Mouse (Mus musculus): ENCODE measurements around the gene Ctse. TPM values are rescaled to one million over a fixed set of nuclear protein-coding genes. Genes with fewer than 3 reads are reported as not detected.

The Ctse gene
- polyA plus RNA-seq, 1 experiment from 2014 or later, result 7.1 TPM

GRCm38 (mm10) chr1:131659512-131660085, 21.5 kb downstream of the Ctse start:
- H3K27me3 ChIP-seq, result no peaks in the 10 kb centered on the region
- no peaks in the 10 kb centered on the region for H3K9me3 ChIP-seq (replicated peaks)
- H3K4me2 ChIP-seq, result no peak overlapping the region
- WGBS, result 83% methylated on average over 5 of the region's 5 CpGs
- H3K9ac ChIP-seq, result peak overlapping the region; percentile 3; the same call in 1 of the 2 replicates
- H3K4me3 ChIP-seq (replicated peaks), result no peak overlapping the region
- H3K27ac ChIP-seq, result no peak overlapping the region
- H3K4me1 ChIP-seq, result peaks cover 8% of the 10 kb centered on the region
- H3K36me3 ChIP-seq, result no peaks in the 10 kb centered on the region
- ATAC-seq (replicated peaks; ENCODE audit: low FRiP score), result no peak

- no peaks in the 10 kb centered on the region for H3K27me3 ChIP-seq
- H3K9ac ChIP-seq, result no peak overlapping the region
- no peak for ATAC-seq (replicated peaks; ENCODE audit: low FRiP score)
- no peaks in the 10 kb centered on the region for H3K36me3 ChIP-seq
- no peak overlapping the region for H3K27ac ChIP-seq
- H3K4me3 ChIP-seq (replicated peaks), result no peak overlapping the region
- peaks cover 8% of the 10 kb centered on the region for H3K4me1 ChIP-seq
- no peaks in the 10 kb centered on the region for H3K9me3 ChIP-seq (replicated peaks)
- no peak overlapping the region for H3K4me2 ChIP-seq
- WGBS, result 71% methylated on average over 2 of the region's 2 CpGs
Observed at GRCm38 (mm10) chr1:131660266-131660665, 22.2 kb downstream of the Ctse start.

- WGBS, result 78% methylated on average over 7 of the region's 7 CpGs
- no peak overlapping the region for H3K4me2 ChIP-seq
- H3K4me3 ChIP-seq (replicated peaks), result no peak overlapping the region
- no peaks in the 10 kb centered on the region for H3K36me3 ChIP-seq
- H3K4me1 ChIP-seq, result peaks cover 8% of the 10 kb centered on the region
- H3K9ac ChIP-seq, result no peak overlapping the region
- ATAC-seq (replicated peaks; ENCODE audit: low FRiP score), result no peak
- H3K9me3 ChIP-seq (replicated peaks), result no peaks in the 10 kb centered on the region
- H3K27me3 ChIP-seq, result no peaks in the 10 kb centered on the region
- H3K27ac ChIP-seq, result no peak overlapping the region
Observed at GRCm38 (mm10) chr1:131660716-131661472, 22.8 kb downstream of the Ctse start.

- H3K36me3 ChIP-seq, result no peaks in the 10 kb centered on the region
- peaks cover 8% of the 10 kb centered on the region for H3K4me1 ChIP-seq
- no peak overlapping the region for H3K4me3 ChIP-seq (replicated peaks)
- H3K9ac ChIP-seq, result no peak overlapping the region
- H3K27me3 ChIP-seq, result no peaks in the 10 kb centered on the region
- no peaks in the 10 kb centered on the region for H3K9me3 ChIP-seq (replicated peaks)
- no peak overlapping the region for H3K4me2 ChIP-seq
- no peak for ATAC-seq (replicated peaks; ENCODE audit: low FRiP score)
- WGBS, result 59% methylated on average over 3 of the region's 3 CpGs
- H3K27ac ChIP-seq, result no peak overlapping the region
Observed at GRCm38 (mm10) chr1:131661749-131662148, 23.6 kb downstream of the Ctse start.

- no peak for ATAC-seq (replicated peaks; ENCODE audit: low FRiP score)
- Histone ChIP-seq H3K4me3 (replicated peaks) (no peak overlapping the region), H3K4me1 (no peaks in the 10 kb centered on the region), H3K4me2 (no peak overlapping the region), H3K9me3 (replicated peaks) (no peaks in the 10 kb centered on the region), H3K27ac (no peak overlapping the region), H3K9ac (no peak overlapping the region), H3K36me3 (no peaks in the 10 kb centered on the region), H3K27me3 (no peaks in the 10 kb centered on the region)
- WGBS, result 81% methylated on average over 9 of the region's 9 CpGs
Observed at GRCm38 (mm10) chr1:131663286-131663995, 25.3 kb downstream of the Ctse start.

GRCm38 (mm10) chr1:131664136-131664535, 26.0 kb downstream of the Ctse start:
- no peak for ATAC-seq (replicated peaks; ENCODE audit: low FRiP score)
- Histone ChIP-seq H3K27ac (no peak overlapping the region), H3K36me3 (no peaks in the 10 kb centered on the region), H3K4me3 (replicated peaks) (no peak overlapping the region), H3K27me3 (no peaks in the 10 kb centered on the region), H3K9ac (no peak overlapping the region), H3K4me2 (no peak overlapping the region), H3K4me1 (no peaks in the 10 kb centered on the region), H3K9me3 (replicated peaks) (no peaks in the 10 kb centered on the region)
- 90% methylated on average over 5 of the region's 5 CpGs for WGBS

- Histone ChIP-seq H3K4me3 (replicated peaks) (no peak overlapping the region), H3K27me3 (no peaks in the 10 kb centered on the region), H3K9ac (no peak overlapping the region), H3K4me2 (no peak overlapping the region), H3K4me1 (no peaks in the 10 kb centered on the region), H3K9me3 (replicated peaks) (no peaks in the 10 kb centered on the region), H3K36me3 (no peaks in the 10 kb centered on the region), H3K27ac (no peak overlapping the region)
- ATAC-seq (replicated peaks; ENCODE audit: low FRiP score), result no peak
- WGBS, result 82% methylated on average over 1 of the region's 1 CpGs
Observed at GRCm38 (mm10) chr1:131665886-131666285, 27.8 kb downstream of the Ctse start.

- 91% methylated on average over 8 of the region's 8 CpGs for WGBS
- ATAC-seq (replicated peaks; ENCODE audit: low FRiP score), result no peak
- Histone ChIP-seq H3K27me3 (no peaks in the 10 kb centered on the region), H3K4me1 (no peaks in the 10 kb centered on the region), H3K36me3 (no peaks in the 10 kb centered on the region), H3K9ac (no peak overlapping the region), H3K9me3 (replicated peaks) (no peaks in the 10 kb centered on the region), H3K4me3 (replicated peaks) (no peak overlapping the region), H3K4me2 (no peak overlapping the region), H3K27ac (no peak overlapping the region)
Observed at GRCm38 (mm10) chr1:131671113-131671512, 33.0 kb downstream of the Ctse start.

GRCm38 (mm10) chr1:131672361-131672760, 34.3 kb downstream of the Ctse start:
- no peak overlapping the region for H3K27ac ChIP-seq
- no peaks in the 10 kb centered on the region for H3K27me3 ChIP-seq
- H3K4me1 ChIP-seq, result no peaks in the 10 kb centered on the region
- H3K9me3 ChIP-seq (replicated peaks), result no peaks in the 10 kb centered on the region
- ATAC-seq (replicated peaks; ENCODE audit: low FRiP score), result no peak
- H3K4me2 ChIP-seq, result no peak overlapping the region
- WGBS, result 78% methylated on average over 7 of the region's 7 CpGs
- H3K4me3 ChIP-seq (replicated peaks), result no peak overlapping the region
- H3K36me3 ChIP-seq, result no peaks in the 10 kb centered on the region
- H3K9ac ChIP-seq, result no peak overlapping the region

- Histone ChIP-seq H3K27ac (no peak overlapping the region), H3K36me3 (no peaks in the 10 kb centered on the region), H3K9ac (no peak overlapping the region), H3K4me1 (no peaks in the 10 kb centered on the region), H3K4me2 (no peak overlapping the region), H3K27me3 (no peaks in the 10 kb centered on the region), H3K4me3 (replicated peaks) (no peak overlapping the region), H3K9me3 (replicated peaks) (no peaks in the 10 kb centered on the region)
- 80% methylated on average over 5 of the region's 5 CpGs for WGBS
- no peak for ATAC-seq (replicated peaks; ENCODE audit: low FRiP score)
Observed at GRCm38 (mm10) chr1:131679644-131680043, 41.5 kb downstream of the Ctse start.

GRCm38 (mm10) chr1:131687739-131688138, 49.6 kb downstream of the Ctse start:
- Histone ChIP-seq H3K4me2 (no peak overlapping the region), H3K4me3 (replicated peaks) (no peak overlapping the region), H3K9ac (no peak overlapping the region), H3K9me3 (replicated peaks) (no peaks in the 10 kb centered on the region), H3K4me1 (peaks cover 6% of the 10 kb centered on the region), H3K27ac (no peak overlapping the region), H3K27me3 (no peaks in the 10 kb centered on the region), H3K36me3 (no peaks in the 10 kb centered on the region)
- WGBS, result 91% methylated on average over 2 of the region's 2 CpGs
- ATAC-seq (replicated peaks; ENCODE audit: low FRiP score), result no peak

GRCm38 (mm10) chr1:131688475-131688874, 50.4 kb downstream of the Ctse start, which contains the start of gene Rab7b:
Rab7b (plus strand) TSS chr1:131688695.
- WGBS, result 35% methylated on average over 8 of the region's 8 CpGs
- no peak within 1 kb of the TSS for H3K4me3 ChIP-seq (replicated peaks)
- no peak within 1 kb of the TSS for H3K9ac ChIP-seq
- peaks cover 6% of the 10 kb centered on the region for H3K4me1 ChIP-seq
- H3K4me2 ChIP-seq, result peak within 1 kb of the TSS; percentile 25; the same call in 1 of the 2 replicates
- ATAC-seq (replicated peaks; ENCODE audit: low FRiP score), result no peak
- no peaks in the 10 kb centered on the region for H3K36me3 ChIP-seq
- H3K9me3 ChIP-seq (replicated peaks), result no peaks in the 10 kb centered on the region
- H3K27me3 ChIP-seq, result no peaks in the 10 kb centered on the region
- no peak within 1 kb of the TSS for H3K27ac ChIP-seq

Measured in kidney, embryonic 15.5 days (tissue).